Mouse (Mus musculus) CH12.LX (cell line): Measurements from ENCODE around the gene Lyve1. TPM values are rescaled to one million over a fixed set of nuclear protein-coding genes. Genes with fewer than 3 reads are reported as not detected.

Experiments
- DNase-seq: peaks from one replicate; pipeline ENCODE4 v3.0.0-alpha.2; 2013; ENCODE audit errors: extremely low read depth
- H3K27ac ChIP-seq: 2 replicates; pipeline ENCODE4 v1.5.1; 2012; ENCODE audit warnings: low read depth, mild to moderate bottlenecking, control low read depth, moderate library complexity; ENCODE audit not compliant: insufficient read depth
- H3K27me3 ChIP-seq: replicated peaks from 2 replicates; pipeline ENCODE3; 2012; ENCODE audit warnings: inconsistent platforms
- H3K36me3 ChIP-seq, 2 experiments: replicated peaks in 1 of 2; 2 replicates each; pipeline versions ENCODE3 to v1.6.1; 2012; ENCODE audit warnings: inconsistent platforms in 1 of 2, low read length in 1 of 2, mild to moderate bottlenecking in 1 of 2, mixed read lengths in 1 of 2, moderate library complexity in 1 of 2; ENCODE audit not compliant: control insufficient read depth in 1 of 2, insufficient read depth in 1 of 2
- H3K4me1 ChIP-seq, 2 experiments: 2 replicates each; pipeline ENCODE4 v1.6.1; 2012; ENCODE audit warnings: inconsistent platforms in 1 of 2, moderate library complexity in 1 of 2; ENCODE audit not compliant: insufficient read depth in 2 of 2, control insufficient read depth in 1 of 2
- H3K4me2 ChIP-seq: 2 replicates; pipeline ENCODE4 v1.6.1; 2012; ENCODE audit warnings: low read depth, mild to moderate bottlenecking, control low read depth; ENCODE audit not compliant: poor library complexity, insufficient read depth, severe bottlenecking
- H3K4me3 ChIP-seq, 3 experiments: fragments of 150-350 bp in 1 of 3; sonication (generic) in 1 of 3; replicated peaks in 1 of 3; 2 replicates each; pipeline versions ENCODE3 to v1.5.1; 2011 to 2012; ENCODE audit warnings: low read depth in 2 of 3, low read length in 2 of 3, mild to moderate bottlenecking in 2 of 3, moderate library complexity in 2 of 3, control low read depth in 1 of 3, improper control_type of control experiment in 1 of 3, inconsistent platforms in 1 of 3, mixed read lengths in 1 of 3; ENCODE audit not compliant: poor library complexity in 1 of 3
- H3K79me2 ChIP-seq: replicated peaks from 2 replicates; pipeline ENCODE4 v1.6.1; 2012; ENCODE audit warnings: mild to moderate bottlenecking, moderate library complexity; ENCODE audit not compliant: control insufficient read depth, poor library complexity, insufficient read depth, severe bottlenecking; ENCODE audit errors: extremely low read depth
- H3K9ac ChIP-seq: 2 replicates; pipeline ENCODE4 v1.6.1; 2012; ENCODE audit warnings: low read depth, mild to moderate bottlenecking, control low read depth, moderate library complexity; ENCODE audit not compliant: insufficient read depth
- H3K9me3 ChIP-seq: replicated peaks from 2 replicates; pipeline ENCODE3; 2012; ENCODE audit warnings: low read length, inconsistent platforms, mixed read lengths
- CHD1 ChIP-seq: IDR thresholded peaks from 2 replicates; pipeline ENCODE4 v1.6.1; 2012; ENCODE audit warnings: low read depth, low read length, improper control_type of control experiment, inconsistent platforms
- CTCF ChIP-seq, 2 experiments: IDR thresholded peaks in 1 of 2; conservative IDR thresholded peaks in 1 of 2; 2 replicates each; pipeline ENCODE4 v1.5.1; 2011 to 2012; ENCODE audit warnings: low read depth in 2 of 2, low read length in 2 of 2, improper control_type of control experiment in 1 of 2, inconsistent platforms in 1 of 2, mild to moderate bottlenecking in 1 of 2, moderate library complexity in 1 of 2
- E2F4 ChIP-seq: IDR thresholded peaks from 2 replicates; pipeline ENCODE4 v1.6.1; 2011; ENCODE audit warnings: low read depth, low read length, improper control_type of control experiment; ENCODE audit not compliant: insufficient replicate concordance
- ELF1 ChIP-seq: IDR thresholded peaks from 2 replicates; pipeline ENCODE4 v1.6.1; 2014; ENCODE audit warnings: low read depth, mild to moderate bottlenecking, inconsistent platforms, low read length, improper control_type of control experiment
- ETS1 ChIP-seq: conservative IDR thresholded peaks from 2 replicates; pipeline ENCODE4 v1.6.1; 2012; ENCODE audit warnings: low read depth, mild to moderate bottlenecking, inconsistent platforms, low read length, improper control_type of control experiment, moderate library complexity
- GABPA ChIP-seq: IDR thresholded peaks from 2 replicates; pipeline ENCODE4 v1.6.1; 2012; ENCODE audit warnings: low read depth, low read length, improper control_type of control experiment, inconsistent platforms; ENCODE audit not compliant: insufficient replicate concordance
- HCFC1 ChIP-seq: IDR thresholded peaks from 2 replicates; pipeline ENCODE4 v1.6.1; 2012; ENCODE audit warnings: low read depth, mild to moderate bottlenecking, inconsistent platforms, low read length, improper control_type of control experiment
- IRF4 ChIP-seq: IDR thresholded peaks from 2 replicates; pipeline ENCODE4 v1.6.1; 2014; ENCODE audit warnings: low read depth, mild to moderate bottlenecking, inconsistent platforms, low read length, improper control_type of control experiment
- KAT2A ChIP-seq: IDR thresholded peaks from 2 replicates; pipeline ENCODE4 v1.6.1; 2012; ENCODE audit warnings: low read length, improper control_type of control experiment, inconsistent platforms; ENCODE audit not compliant: insufficient replicate concordance
- MAFK ChIP-seq: IDR thresholded peaks from 2 replicates; pipeline ENCODE4 v1.6.1; 2011; ENCODE audit warnings: low read length, improper control_type of control experiment; ENCODE audit not compliant: insufficient replicate concordance
- MAZ ChIP-seq: IDR thresholded peaks from 2 replicates; pipeline ENCODE4 v1.6.1; 2012; ENCODE audit warnings: low read depth, mild to moderate bottlenecking, inconsistent platforms, low read length, improper control_type of control experiment, moderate library complexity
- MEF2A ChIP-seq: IDR thresholded peaks from 2 replicates; pipeline ENCODE4 v1.6.1; 2014; ENCODE audit warnings: low read depth, mild to moderate bottlenecking, inconsistent platforms, low read length, improper control_type of control experiment, borderline replicate concordance
- MXI1 ChIP-seq: IDR thresholded peaks from 2 replicates; pipeline ENCODE4 v1.6.1; 2011; ENCODE audit warnings: mild to moderate bottlenecking, low read depth, low read length, improper control_type of control experiment
- MYC ChIP-seq: IDR thresholded peaks from 2 replicates; pipeline ENCODE4 v1.6.1; 2011; ENCODE audit warnings: low read depth, mild to moderate bottlenecking, improper control_type of control experiment, low read length
- NELFE ChIP-seq: IDR thresholded peaks from 2 replicates; pipeline ENCODE4 v1.6.1; 2011; ENCODE audit warnings: low read depth, low read length, improper control_type of control experiment
- PAX5 ChIP-seq: IDR thresholded peaks from 2 replicates; pipeline ENCODE4 v1.6.1; 2012; ENCODE audit warnings: low read length, inconsistent platforms, mixed read lengths
- POLR2A ChIP-seq: IDR thresholded peaks from 2 replicates; pipeline ENCODE4 v1.6.1; 2011; ENCODE audit warnings: low read depth, mild to moderate bottlenecking, improper control_type of control experiment, low read length
- POLR2AphosphoS2 ChIP-seq: IDR thresholded peaks from 2 replicates; pipeline ENCODE4 v1.6.1; 2011; ENCODE audit warnings: low read depth, low read length, improper control_type of control experiment
- RAD21 ChIP-seq: IDR thresholded peaks from 2 replicates; pipeline ENCODE4 v1.6.1; 2011; ENCODE audit warnings: low read depth, mild to moderate bottlenecking, low read length, improper control_type of control experiment, moderate library complexity
- RCOR1 ChIP-seq: conservative IDR thresholded peaks from 2 replicates; pipeline ENCODE4 v1.6.1; 2012; ENCODE audit warnings: low read depth, mild to moderate bottlenecking, inconsistent platforms, low read length, improper control_type of control experiment
- SIN3A ChIP-seq: IDR thresholded peaks from 2 replicates; pipeline ENCODE4 v1.6.1; 2012; ENCODE audit warnings: low read length, improper control_type of control experiment, inconsistent platforms
- SMC3 ChIP-seq: IDR thresholded peaks from 2 replicates; pipeline ENCODE4 v1.6.1; 2011; ENCODE audit warnings: low read depth, low read length, improper control_type of control experiment
- TBP ChIP-seq: conservative IDR thresholded peaks from 2 replicates; pipeline ENCODE4 v1.6.1; 2011; ENCODE audit warnings: low read depth, low read length, improper control_type of control experiment
- TCF12 ChIP-seq: IDR thresholded peaks from 2 replicates; pipeline ENCODE4 v1.6.1; 2014; ENCODE audit warnings: low read depth, mild to moderate bottlenecking, inconsistent platforms, low read length, improper control_type of control experiment
- UBTF ChIP-seq: IDR thresholded peaks from 2 replicates; pipeline ENCODE4 v1.6.1; 2012; ENCODE audit warnings: low read depth, mild to moderate bottlenecking, inconsistent platforms, low read length, improper control_type of control experiment, moderate library complexity
- USF1 ChIP-seq: IDR thresholded peaks from 2 replicates; pipeline ENCODE4 v1.6.1; 2014; ENCODE audit warnings: low read depth, mild to moderate bottlenecking, inconsistent platforms, low read length, improper control_type of control experiment
- USF2 ChIP-seq: conservative IDR thresholded peaks from 2 replicates; pipeline ENCODE4 v1.6.1; 2011; ENCODE audit warnings: low read depth, low read length, improper control_type of control experiment
- ZC3H11A ChIP-seq: IDR thresholded peaks from 2 replicates; pipeline ENCODE4 v1.6.1; 2012; ENCODE audit warnings: low read depth, mild to moderate bottlenecking, inconsistent platforms, low read length, improper control_type of control experiment
- ZKSCAN1 ChIP-seq: IDR thresholded peaks from 2 replicates; pipeline ENCODE4 v1.6.1; 2012; ENCODE audit warnings: low read depth, inconsistent platforms, low read length, improper control_type of control experiment, borderline replicate concordance
- ZMIZ1 ChIP-seq: IDR thresholded peaks from 2 replicates; pipeline ENCODE4 v1.6.1; 2012; ENCODE audit warnings: low read depth, mild to moderate bottlenecking, inconsistent platforms, low read length, improper control_type of control experiment
- dilution Hi-C: fragments of 300-500 bp; cut with MboI; formaldehyde crosslinking; loops from 2 replicates; pipeline ENCODE4 v1.14.3; 2020; ENCODE audit warnings: low sequenced_read_pairs; ENCODE audit not compliant: extremely low pct_unique_long_range_greater_than_20kb, extremely low pct_ligation_motif_present
- in situ Hi-C: fragments of 300-500 bp; cut with MboI; formaldehyde crosslinking; loops from 3 replicates; pipeline ENCODE4 v1.14.3; 2019; ENCODE audit warnings: low sequenced_read_pairs, low pct_ligation_motif_present, low pct_unique_long_range_greater_than_20kb, mixed read lengths
- polyA plus RNA-seq: library from polyadenylated mRNA; unstranded; fragments of >175 nt; gene quantifications from 2 replicates; pipeline ENCODE4 v1.2.1, GENCODE M21; 2012; ENCODE audit warnings: low read depth; ENCODE audit not compliant: insufficient read length
- total RNA-seq, 2 experiments: library from RNA; depleted of rRNA; stranded (reverse); fragments of 300-350 nt in 1 of 2; fragments of >200 nt in 1 of 2; gene quantifications; 2 replicates each; pipeline ENCODE4 v1.2.3; 2012 to 2014

Lyve1 gene
- total and polyA plus RNA-seq, 3 experiments = not detected

DNA sequence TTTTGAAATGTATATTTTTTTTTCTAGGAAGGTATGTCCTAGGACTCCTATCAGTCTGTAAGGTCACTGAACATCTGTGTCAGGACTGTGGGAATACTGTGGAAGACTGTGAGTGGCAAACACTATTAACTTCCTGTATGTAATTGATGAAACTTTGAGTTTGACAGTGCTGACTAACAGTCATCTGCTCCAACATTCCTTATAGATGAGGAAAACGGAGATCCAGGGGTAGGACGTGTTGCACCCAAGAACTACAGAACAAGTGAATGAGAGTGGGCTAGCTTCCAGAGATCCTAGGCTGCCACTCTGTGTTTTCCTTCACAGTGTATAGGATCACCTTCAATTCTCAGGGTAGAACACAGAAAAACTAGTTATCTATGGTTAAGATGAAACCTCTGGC lies 15.7 kb downstream of the Lyve1 start:
- H3K27me3 ChIP-seq = no peaks in the 10 kb centered on the region
- in situ Hi-C loops = no loop called here
- no peaks in the 10 kb centered on the region for H3K36me3 ChIP-seq
- no peak for DNase-seq
- H3K79me2 ChIP-seq = peaks cover 3% of the 10 kb centered on the region
- H3K27ac ChIP-seq = no peak overlapping the region
- no peak overlapping the region for H3K4me3 ChIP-seq
- H3K9me3 ChIP-seq = peaks cover 2% of the 10 kb centered on the region
- H3K4me1 ChIP-seq = peaks cover 3 to 7% of the 10 kb centered on the region in 2 experiments
- TF ChIP-seq KAT2A (no peak), SMC3 (no peak), GABPA (no peak)
- no peak overlapping the region for H3K4me2 ChIP-seq
- no peak overlapping the region for H3K9ac ChIP-seq
- dilution Hi-C loops = no loop called here

DNA sequence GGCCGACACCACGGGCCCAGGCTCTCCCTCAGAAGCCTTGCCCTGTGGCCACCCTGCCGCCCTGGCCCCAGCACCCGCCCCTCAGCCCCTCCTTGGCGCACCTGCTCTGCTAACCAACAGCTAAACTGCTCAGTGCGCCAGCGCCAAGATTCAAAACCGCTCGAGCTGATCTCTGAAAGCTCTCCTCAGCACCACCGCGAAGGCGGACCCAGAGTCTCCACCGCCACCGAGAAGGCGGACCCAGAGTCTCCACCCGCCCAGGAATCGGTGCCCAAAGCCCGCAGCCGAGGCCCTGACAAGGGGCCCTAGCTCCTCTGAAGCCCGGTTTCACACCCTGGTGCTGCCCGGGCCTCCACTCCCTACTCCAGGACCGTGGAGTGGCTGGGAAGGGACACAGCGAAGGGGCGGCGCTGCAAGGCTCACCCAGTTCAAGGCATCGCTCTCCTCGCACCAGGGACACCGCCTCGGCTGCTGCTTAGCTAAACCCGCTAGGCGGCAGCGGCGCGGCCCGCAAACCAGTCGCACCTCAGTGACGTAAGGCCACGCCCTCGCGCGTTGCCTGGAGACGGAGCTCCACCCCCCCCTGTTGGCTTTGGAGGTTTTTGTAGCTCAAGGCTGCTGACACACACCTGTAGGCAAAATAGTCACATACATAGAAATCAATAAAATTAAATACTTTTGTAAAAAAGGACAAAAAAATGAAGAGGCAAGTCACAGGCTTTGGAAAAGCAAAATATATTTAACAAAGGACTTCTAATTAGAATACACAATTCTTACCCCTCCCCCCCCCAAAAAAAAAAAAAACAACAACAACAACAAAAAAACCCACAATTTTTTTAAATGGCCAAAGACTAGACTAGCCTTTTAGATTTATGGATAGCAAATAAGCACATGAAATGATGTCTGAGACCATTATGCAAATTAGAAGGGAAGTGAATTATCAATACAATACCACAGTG lies 18.8 kb downstream of the Lyve1 start, which contains the start of gene Rnf141:
Gene Rnf141, minus strand, starts transcription at position 542 of the 959 bp plus-strand sequence.
- peak within 1 kb of the TSS; percentile 50 for H3K9ac ChIP-seq
- in situ Hi-C loops = no loop called here
- peaks cover 2% of the 10 kb centered on the region for H3K9me3 ChIP-seq
- peaks cover 3% of the 10 kb centered on the region for H3K79me2 ChIP-seq
- H3K4me1 ChIP-seq = peaks cover 3 to 26% of the 10 kb centered on the region in 2 experiments
- dilution Hi-C loops = no loop called here
- DNase-seq = peak; percentile 96
- H3K4me2 ChIP-seq = peak within 1 kb of the TSS; percentile 76
- peaks cover 0 to 4% of the 10 kb centered on the region in 2 experiments for H3K36me3 ChIP-seq
- no peaks in the 10 kb centered on the region for H3K27me3 ChIP-seq
- H3K4me3 ChIP-seq = peak within 1 kb of the TSS; percentile 71 to 85 (median 79)
- peak within 1 kb of the TSS; percentile 48 for H3K27ac ChIP-seq
- peak; percentile 41 for TF ChIP-seq IRF4
- no peak for TF ChIP-seq ETS1
- TF ChIP-seq MXI1 = peak; percentile 97
- peak; percentile 53; the same call in 1 of the 2 replicates for TF ChIP-seq MEF2A
- peak in 1 of 2 experiments; percentile 73; a peak in 2 of 4 replicates for TF ChIP-seq CTCF (conservative IDR thresholded peaks at IDR 0.05 in 1 of 2, IDR thresholded peaks at IDR 0.05 in 1 of 2; ENCODE audit: low read depth in 2 of 2, low read length in 2 of 2)
- TF ChIP-seq NELFE = peak; percentile 77; the same call in 1 of the 2 replicates
- TF ChIP-seq SMC3 = peak; percentile 44
- TF ChIP-seq MAZ = peak; percentile 93
- no peak for TF ChIP-seq USF2
- peak; percentile 83; the same call in 1 of the 2 replicates for TF ChIP-seq UBTF
- TF ChIP-seq TCF12 = peak; percentile 75
- no peak; the same call in none of the 2 replicates for TF ChIP-seq RAD21
- TF ChIP-seq RCOR1 = no peak
- TF ChIP-seq CHD1 = no peak
- no peak for TF ChIP-seq MYC
- no peak for TF ChIP-seq E2F4
- no peak for TF ChIP-seq MAFK
- no peak for TF ChIP-seq ZKSCAN1
- peak; percentile 63 for TF ChIP-seq ELF1
- peak; percentile 84 for TF ChIP-seq HCFC1
- TF ChIP-seq SIN3A = 0 out of 2 replicates have a peak, but pooled peaks have one; percentile 85
- no peak for TF ChIP-seq TBP
- TF ChIP-seq USF1 = no peak
- no peak for TF ChIP-seq PAX5
- peak; percentile 79 for TF ChIP-seq POLR2A
- no peak for TF ChIP-seq ZMIZ1
- no peak for TF ChIP-seq POLR2AphosphoS2
- TF ChIP-seq ZC3H11A = no peak
